Mouse (Mus musculus) liver, adult 2 months (tissue): ENCODE results near the gene Htr6.

Experiments
- CTCF ChIP-seq: fragments of 200-500 bp; IDR thresholded peaks from 2 replicates; pipeline ENCODE4 v1.5.1; 2011; ENCODE audit warnings: low read depth, low read length, control low read depth
- POLR2A ChIP-seq: fragments of 200-500 bp; IDR thresholded peaks from 2 replicates; pipeline ENCODE4 v1.6.1; 2011; ENCODE audit warnings: low read length, control low read depth; ENCODE audit not compliant: insufficient read depth; ENCODE audit errors: extremely low read depth

DNA sequence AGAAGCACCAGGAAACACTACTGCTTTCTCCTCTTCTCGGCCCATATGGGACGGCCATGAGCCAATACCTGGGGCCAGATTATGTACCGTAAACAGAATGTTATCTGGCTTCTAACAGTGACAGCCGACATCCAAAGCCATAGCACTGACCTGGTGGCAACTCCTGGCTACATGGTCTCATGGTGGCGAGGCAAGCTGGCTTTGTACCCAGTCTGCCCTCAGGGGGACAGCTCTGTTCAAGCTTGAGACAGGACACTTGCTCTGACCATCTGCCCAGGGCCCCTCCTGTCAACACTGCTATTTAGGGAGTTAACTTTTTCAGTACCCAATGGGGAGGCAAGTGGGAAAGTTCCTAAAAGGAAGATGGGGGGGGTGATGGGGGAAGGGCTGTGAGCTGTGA is 18.1 kb downstream of the Htr6 start:
- TF ChIP-seq CTCF, result no peak
- TF ChIP-seq POLR2A, result no peak
